Mouse (Mus musculus): Measurements from ENCODE around the gene Myo1f. TPM values are rescaled to one million over a fixed set of nuclear protein-coding genes. Genes with fewer than 3 reads are reported as not detected.

The Myo1f gene
- polyA plus RNA-seq, 1 experiment from 2014 or later: 3.8 TPM

- no peak for ATAC-seq (replicated peaks; ENCODE audit: extremely low read depth, insufficient read depth, low FRiP score)
- 71% methylated on average over 4 of the region's 4 CpGs for WGBS
Observed at GRCm38 (mm10) chr17:33557922-33558321, 2.4 kb downstream of the Myo1f start.

GRCm38 (mm10) chr17:33563527-33564076 lies 8.1 kb downstream of the Myo1f start:
- no peak overlapping the region for H3K27ac ChIP-seq (ENCODE audit: low read length)
- H3K27me3 ChIP-seq (ENCODE audit: control insufficient read depth, insufficient read depth, low read length): no peaks in the 10 kb centered on the region
- H3K4me3 ChIP-seq (ENCODE audit: low read length): no peak overlapping the region
- no peak overlapping the region for H3K9ac ChIP-seq (ENCODE audit: low read length)
- H3K4me2 ChIP-seq (ENCODE audit: low read depth, low read length): no peak overlapping the region
- H3K4me1 ChIP-seq (ENCODE audit: control insufficient read depth, insufficient read depth, low read length): no peaks in the 10 kb centered on the region
- no peaks in the 10 kb centered on the region for H3K9me3 ChIP-seq (replicated peaks; ENCODE audit: control insufficient read depth, low read length)
- H3K36me3 ChIP-seq (ENCODE audit: control insufficient read depth, insufficient read depth): no peaks in the 10 kb centered on the region
- WGBS: 58% methylated on average over 2 of the region's 2 CpGs
- ATAC-seq (replicated peaks; ENCODE audit: extremely low read depth, insufficient read depth, low FRiP score): no peak

More at GRCm38 (mm10) chr17:33557922-33558321, 2.4 kb downstream of the Myo1f start:
- Histone ChIP-seq H3K27ac (ENCODE audit: low read length) (no peak overlapping the region), H3K36me3 (ENCODE audit: control insufficient read depth, insufficient read depth) (no peaks in the 10 kb centered on the region), H3K9me3 (replicated peaks; ENCODE audit: control insufficient read depth, low read length) (no peaks in the 10 kb centered on the region), H3K9ac (ENCODE audit: low read length) (no peak overlapping the region), H3K27me3 (ENCODE audit: control insufficient read depth, insufficient read depth, low read length) (no peaks in the 10 kb centered on the region), H3K4me3 (ENCODE audit: low read length) (no peak overlapping the region), H3K4me1 (ENCODE audit: control insufficient read depth, insufficient read depth, low read length) (no peaks in the 10 kb centered on the region), H3K4me2 (ENCODE audit: low read depth, low read length) (no peak overlapping the region)

- H3K9ac ChIP-seq (ENCODE audit: low read length): no peak overlapping the region
- 58% methylated on average over 1 of the region's 1 CpGs for WGBS
- no peaks in the 10 kb centered on the region for H3K36me3 ChIP-seq (ENCODE audit: control insufficient read depth, insufficient read depth)
- H3K4me1 ChIP-seq (ENCODE audit: control insufficient read depth, insufficient read depth, low read length): no peaks in the 10 kb centered on the region
- H3K27ac ChIP-seq (ENCODE audit: low read length): no peak overlapping the region
- H3K27me3 ChIP-seq (ENCODE audit: control insufficient read depth, insufficient read depth, low read length): no peaks in the 10 kb centered on the region
- no peak for ATAC-seq (replicated peaks; ENCODE audit: extremely low read depth, insufficient read depth, low FRiP score)
- H3K4me3 ChIP-seq (ENCODE audit: low read length): no peak overlapping the region
- no peak overlapping the region for H3K4me2 ChIP-seq (ENCODE audit: low read depth, low read length)
- H3K9me3 ChIP-seq (replicated peaks; ENCODE audit: control insufficient read depth, low read length): no peaks in the 10 kb centered on the region
Observed at GRCm38 (mm10) chr17:33564599-33564998, 9.1 kb downstream of the Myo1f start.

GRCm38 (mm10) chr17:33566182-33566581 lies 10.7 kb downstream of the Myo1f start:
- ATAC-seq (replicated peaks; ENCODE audit: extremely low read depth, insufficient read depth, low FRiP score): no peak
- WGBS: 44% methylated on average over 2 of the region's 2 CpGs
- no peaks in the 10 kb centered on the region for H3K27me3 ChIP-seq (ENCODE audit: control insufficient read depth, insufficient read depth, low read length)

GRCm38 (mm10) chr17:33584061-33584460 lies 28.6 kb downstream of the Myo1f start:
- Histone ChIP-seq H3K27me3 (ENCODE audit: control insufficient read depth, insufficient read depth, low read length) (no peaks in the 10 kb centered on the region), H3K9me3 (replicated peaks; ENCODE audit: control insufficient read depth, low read length) (no peaks in the 10 kb centered on the region), H3K36me3 (ENCODE audit: control insufficient read depth, insufficient read depth) (no peaks in the 10 kb centered on the region), H3K9ac (ENCODE audit: low read length) (no peak overlapping the region), H3K4me2 (ENCODE audit: low read depth, low read length) (no peak overlapping the region), H3K27ac (ENCODE audit: low read length) (no peak overlapping the region), H3K4me1 (ENCODE audit: control insufficient read depth, insufficient read depth, low read length) (no peaks in the 10 kb centered on the region), H3K4me3 (ENCODE audit: low read length) (no peak overlapping the region)
- no peak for ATAC-seq (replicated peaks; ENCODE audit: extremely low read depth, insufficient read depth, low FRiP score)
- WGBS: 78% methylated on average over 4 of the region's 4 CpGs

More at GRCm38 (mm10) chr17:33566182-33566581, 10.7 kb downstream of the Myo1f start:
- Histone ChIP-seq H3K9me3 (replicated peaks; ENCODE audit: control insufficient read depth, low read length) (no peaks in the 10 kb centered on the region), H3K4me3 (ENCODE audit: low read length) (no peak overlapping the region), H3K27ac (ENCODE audit: low read length) (no peak overlapping the region), H3K4me2 (ENCODE audit: low read depth, low read length) (no peak overlapping the region), H3K36me3 (ENCODE audit: control insufficient read depth, insufficient read depth) (no peaks in the 10 kb centered on the region), H3K9ac (ENCODE audit: low read length) (no peak overlapping the region), H3K4me1 (ENCODE audit: control insufficient read depth, insufficient read depth, low read length) (no peaks in the 10 kb centered on the region)

- no peak for ATAC-seq (replicated peaks; ENCODE audit: extremely low read depth, insufficient read depth, low FRiP score)
- Histone ChIP-seq H3K36me3 (ENCODE audit: control insufficient read depth, insufficient read depth) (no peaks in the 10 kb centered on the region), H3K4me3 (ENCODE audit: low read length) (no peak overlapping the region), H3K27ac (ENCODE audit: low read length) (no peak overlapping the region), H3K4me2 (ENCODE audit: low read depth, low read length) (no peak overlapping the region), H3K9me3 (replicated peaks; ENCODE audit: control insufficient read depth, low read length) (no peaks in the 10 kb centered on the region), H3K27me3 (ENCODE audit: control insufficient read depth, insufficient read depth, low read length) (no peaks in the 10 kb centered on the region), H3K9ac (ENCODE audit: low read length) (no peak overlapping the region), H3K4me1 (ENCODE audit: control insufficient read depth, insufficient read depth, low read length) (no peaks in the 10 kb centered on the region)
- 63% methylated on average over 17 of the region's 17 CpGs for WGBS
Observed at GRCm38 (mm10) chr17:33586011-33586410, 30.5 kb downstream of the Myo1f start.

GRCm38 (mm10) chr17:33597271-33597670 lies 41.8 kb downstream of the Myo1f start:
- Histone ChIP-seq H3K9me3 (replicated peaks; ENCODE audit: control insufficient read depth, low read length) (peaks cover 7% of the 10 kb centered on the region), H3K4me1 (ENCODE audit: control insufficient read depth, insufficient read depth, low read length) (no peaks in the 10 kb centered on the region), H3K4me3 (ENCODE audit: low read length) (no peak overlapping the region), H3K36me3 (ENCODE audit: control insufficient read depth, insufficient read depth) (no peaks in the 10 kb centered on the region), H3K9ac (ENCODE audit: low read length) (no peak overlapping the region), H3K27ac (ENCODE audit: low read length) (no peak overlapping the region), H3K27me3 (ENCODE audit: control insufficient read depth, insufficient read depth, low read length) (no peaks in the 10 kb centered on the region), H3K4me2 (ENCODE audit: low read depth, low read length) (no peak overlapping the region)
- no peak for ATAC-seq (replicated peaks; ENCODE audit: extremely low read depth, insufficient read depth, low FRiP score)

- Histone ChIP-seq H3K4me3 (ENCODE audit: low read length) (no peak overlapping the region), H3K4me2 (ENCODE audit: low read depth, low read length) (no peak overlapping the region), H3K27ac (ENCODE audit: low read length) (no peak overlapping the region), H3K27me3 (ENCODE audit: control insufficient read depth, insufficient read depth, low read length) (no peaks in the 10 kb centered on the region), H3K36me3 (ENCODE audit: control insufficient read depth, insufficient read depth) (no peaks in the 10 kb centered on the region), H3K9me3 (replicated peaks; ENCODE audit: control insufficient read depth, low read length) (peaks cover 7% of the 10 kb centered on the region), H3K4me1 (ENCODE audit: control insufficient read depth, insufficient read depth, low read length) (no peaks in the 10 kb centered on the region), H3K9ac (ENCODE audit: low read length) (no peak overlapping the region)
- 89% methylated on average over 5 of the region's 5 CpGs for WGBS
- ATAC-seq (replicated peaks; ENCODE audit: extremely low read depth, insufficient read depth, low FRiP score): no peak
Observed at GRCm38 (mm10) chr17:33598506-33598905, 43.0 kb downstream of the Myo1f start.

GRCm38 (mm10) chr17:33599836-33600475 lies 44.4 kb downstream of the Myo1f start:
- Histone ChIP-seq H3K27ac (ENCODE audit: low read length) (no peak overlapping the region), H3K9ac (ENCODE audit: low read length) (no peak overlapping the region), H3K4me3 (ENCODE audit: low read length) (no peak overlapping the region), H3K4me1 (ENCODE audit: control insufficient read depth, insufficient read depth, low read length) (no peaks in the 10 kb centered on the region), H3K27me3 (ENCODE audit: control insufficient read depth, insufficient read depth, low read length) (no peaks in the 10 kb centered on the region), H3K36me3 (ENCODE audit: control insufficient read depth, insufficient read depth) (no peaks in the 10 kb centered on the region), H3K9me3 (replicated peaks; ENCODE audit: control insufficient read depth, low read length) (peaks cover 7% of the 10 kb centered on the region), H3K4me2 (ENCODE audit: low read depth, low read length) (no peak overlapping the region)
- no peak for ATAC-seq (replicated peaks; ENCODE audit: extremely low read depth, insufficient read depth, low FRiP score)
- 83% methylated on average over 8 of the region's 8 CpGs for WGBS
